Mouse (Mus musculus) heart, embryonic 15.5 days (tissue): ENCODE data around the gene Rab6a. TPM values are rescaled to one million over a fixed set of nuclear protein-coding genes. Genes with fewer than 3 reads are reported as not detected.

ENCODE experiments used
- ATAC-seq: fragments of 200-750 bp; cut with Nextera tagmentation; replicated peaks from 2 replicates; pipeline ENCODE4 v1.8.0; 2017; ENCODE audit warnings: low read depth, moderate TSS enrichment; ENCODE audit not compliant: insufficient number of reproducible peaks, insufficient read depth, low FRiP score
- H3K27ac ChIP-seq: fragments of 300-500 bp; sonication (generic); 2 replicates; pipeline ENCODE4 v1.5.1; 2015; ENCODE audit warnings: mild to moderate bottlenecking, inconsistent platforms
- H3K27me3 ChIP-seq: fragments of 300-500 bp; sonication (generic); 2 replicates; pipeline ENCODE4 v1.6.1; 2015; ENCODE audit warnings: inconsistent platforms
- H3K36me3 ChIP-seq: fragments of 300-500 bp; sonication (generic); 2 replicates; pipeline ENCODE4 v1.6.1; 2015; ENCODE audit warnings: mild to moderate bottlenecking, inconsistent platforms
- H3K4me1 ChIP-seq: fragments of 300-500 bp; sonication (generic); replicated peaks from 2 replicates; pipeline ENCODE4 v1.6.1; 2015; ENCODE audit warnings: inconsistent platforms
- H3K4me2 ChIP-seq: fragments of 300-500 bp; sonication (generic); 2 replicates; pipeline ENCODE4 v1.6.1; 2015; ENCODE audit warnings: inconsistent platforms, mild to moderate bottlenecking, moderate library complexity
- H3K4me3 ChIP-seq: fragments of 300-500 bp; sonication (generic); 2 replicates; pipeline ENCODE4 v1.5.1; 2015; ENCODE audit warnings: mild to moderate bottlenecking, inconsistent platforms
- H3K9ac ChIP-seq: fragments of 300-500 bp; sonication (generic); 2 replicates; pipeline ENCODE4 v1.6.1; 2015; ENCODE audit warnings: mild to moderate bottlenecking, inconsistent platforms
- H3K9me3 ChIP-seq: fragments of 300-500 bp; sonication (generic); replicated peaks from 2 replicates; pipeline ENCODE4 v1.6.1; 2016; ENCODE audit warnings: inconsistent platforms
- WGBS: fragments of 180-500 bp; shearing (Covaris S2); methylation state at CpG from one replicate; pipeline ENCODE4 v1.1.7; 2015; ENCODE audit warnings: mixed read lengths; 5-methylcytosine and 5-hydroxymethylcytosine counted together
- polyA plus RNA-seq: library from polyadenylated mRNA; unstranded; fragments of >200 nt; fragmentation: Nextera tagmentation; extraction: Ambion mirVana; gene quantifications from 2 replicates; pipeline ENCODE4 v1.2.1, GENCODE M21; 2015

The Rab6a gene
- polyA plus RNA-seq, 1 experiment from 2014 or later = 85.5 TPM

DNA sequence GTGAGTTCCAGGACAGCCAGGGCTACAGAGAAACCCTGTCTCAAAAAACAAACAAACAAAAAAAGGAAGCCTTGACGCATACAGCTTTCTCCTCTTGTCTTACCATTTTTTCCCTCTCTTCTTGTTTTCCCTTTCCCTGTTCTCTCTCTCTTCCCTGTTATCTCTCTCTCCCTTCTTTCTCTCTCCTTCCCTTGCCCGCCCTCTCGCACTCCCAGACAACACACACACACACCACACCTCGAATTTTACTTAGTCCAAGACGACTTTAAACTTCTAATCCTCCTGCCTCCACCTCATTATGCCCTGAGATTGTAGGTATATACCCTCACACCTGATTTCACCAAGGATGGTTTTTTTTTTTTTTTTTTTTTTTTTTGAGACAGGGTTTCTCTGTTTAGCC, 76.9 kb downstream of the Rab6a start:
- ATAC-seq = no peak
- H3K4me2 ChIP-seq = no peak overlapping the region
- no peaks in the 10 kb centered on the region for H3K4me1 ChIP-seq
- H3K9me3 ChIP-seq = no peaks in the 10 kb centered on the region
- 63% methylated on average over 5 of the region's 5 CpGs for WGBS
- H3K36me3 ChIP-seq = no peaks in the 10 kb centered on the region
- no peak overlapping the region for H3K9ac ChIP-seq
- H3K4me3 ChIP-seq = no peak overlapping the region
- H3K27me3 ChIP-seq = no peaks in the 10 kb centered on the region
- H3K27ac ChIP-seq = no peak overlapping the region

DNA sequence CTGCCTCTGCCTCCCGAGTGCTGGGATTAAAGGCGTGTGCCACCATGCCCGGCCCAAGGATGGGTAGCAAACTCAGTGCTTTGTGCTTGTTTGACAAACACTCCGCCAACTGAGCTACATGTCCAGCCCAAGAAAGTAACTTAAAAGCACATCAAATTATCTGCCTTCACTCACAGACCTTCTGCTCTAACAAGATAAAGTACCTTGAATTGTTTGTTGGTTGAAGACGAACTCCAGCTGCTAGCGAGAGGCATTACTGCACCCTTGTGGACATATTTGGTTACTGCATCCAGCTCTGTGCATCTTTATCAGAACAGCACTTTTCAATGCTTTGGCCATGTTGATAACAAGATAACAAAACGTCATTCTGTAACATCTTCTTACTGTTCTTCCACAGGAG, 77.3 kb downstream of the Rab6a start:
- Histone ChIP-seq H3K4me3 (no peak overlapping the region), H3K27me3 (no peaks in the 10 kb centered on the region), H3K4me2 (no peak overlapping the region), H3K9ac (no peak overlapping the region), H3K27ac (no peak overlapping the region), H3K36me3 (no peaks in the 10 kb centered on the region), H3K4me1 (no peaks in the 10 kb centered on the region), H3K9me3 (no peaks in the 10 kb centered on the region)
- WGBS = 47% methylated on average over 7 of the region's 7 CpGs
- ATAC-seq = no peak

DNA sequence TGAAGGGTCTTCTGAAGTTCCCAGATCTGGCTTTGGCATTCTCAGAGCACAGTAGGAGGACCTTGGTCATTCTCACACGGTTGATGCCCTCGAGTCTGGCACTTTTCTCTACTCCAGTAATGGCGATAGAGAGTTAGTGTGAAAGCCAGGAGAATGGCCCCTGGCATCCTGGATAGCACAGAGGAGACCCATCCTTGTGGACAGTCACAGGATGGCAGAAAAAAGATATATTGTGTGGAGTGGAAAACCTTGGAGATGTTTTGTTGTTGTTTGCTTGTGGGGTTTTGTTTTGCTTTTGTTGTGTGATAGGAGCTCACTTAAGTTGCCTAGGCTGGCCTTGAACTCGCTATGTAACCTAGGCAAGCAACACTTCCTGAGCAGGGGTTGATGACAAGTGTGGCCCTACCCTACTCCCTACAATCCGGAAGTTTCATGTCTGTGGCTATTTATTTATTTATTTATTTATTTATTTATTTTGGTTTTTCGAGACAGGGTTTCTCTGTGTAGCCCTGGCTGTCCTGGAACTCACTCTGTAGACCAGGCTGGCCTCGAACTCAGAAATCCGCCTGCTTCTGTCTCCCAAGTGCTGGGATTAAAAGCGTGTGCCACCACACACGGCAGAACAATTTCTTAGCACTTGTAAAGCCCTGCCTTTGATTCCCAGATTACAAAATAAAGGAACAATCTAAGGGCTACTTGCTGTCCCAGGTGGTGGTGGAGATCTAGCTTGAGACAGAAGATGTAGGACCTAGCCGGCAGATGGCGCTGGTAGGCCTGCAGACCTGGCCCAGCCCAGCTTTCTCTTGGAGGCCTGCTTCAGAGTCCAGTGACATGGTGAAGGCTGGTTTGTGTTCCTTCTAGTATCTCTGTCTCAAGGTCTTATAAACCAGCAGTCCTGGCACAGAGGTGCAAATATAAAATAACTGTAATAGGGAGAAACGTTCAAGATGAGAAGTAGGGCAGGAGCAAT, 78.1 kb downstream of the Rab6a start:
- no peak overlapping the region for H3K9ac ChIP-seq
- H3K4me2 ChIP-seq = no peak overlapping the region
- no peaks in the 10 kb centered on the region for H3K4me1 ChIP-seq
- H3K36me3 ChIP-seq = no peaks in the 10 kb centered on the region
- H3K4me3 ChIP-seq = no peak overlapping the region
- H3K9me3 ChIP-seq = no peaks in the 10 kb centered on the region
- 38% methylated on average over 13 of the region's 13 CpGs for WGBS
- H3K27me3 ChIP-seq = no peaks in the 10 kb centered on the region
- no peak for ATAC-seq
- no peak overlapping the region for H3K27ac ChIP-seq

DNA sequence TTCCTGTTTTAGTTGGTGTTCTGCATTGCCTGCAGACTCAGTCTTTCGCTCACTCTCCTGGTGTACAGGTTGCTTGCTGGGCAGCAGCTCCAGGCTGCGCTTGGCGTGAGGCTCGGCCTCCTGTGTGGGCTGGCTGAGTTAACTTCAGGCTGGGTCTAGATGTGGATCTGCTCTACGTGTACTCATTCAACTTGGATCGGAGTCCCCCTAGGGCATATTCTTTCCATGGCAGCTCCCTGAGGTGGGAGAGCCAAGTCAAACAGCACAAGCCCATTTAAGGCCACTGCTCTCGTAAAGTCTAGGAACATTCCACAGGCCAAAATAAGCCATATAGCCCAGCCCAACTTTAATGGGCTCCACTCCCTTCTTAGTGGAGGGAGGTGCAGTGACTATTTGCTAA, 81.3 kb downstream of the Rab6a start:
- ATAC-seq = no peak
- H3K9ac ChIP-seq = no peak overlapping the region
- H3K9me3 ChIP-seq = no peaks in the 10 kb centered on the region
- no peak overlapping the region for H3K27ac ChIP-seq
- H3K4me2 ChIP-seq = no peak overlapping the region
- 82% methylated on average over 7 of the region's 7 CpGs for WGBS
- H3K4me3 ChIP-seq = no peak overlapping the region
- H3K27me3 ChIP-seq = no peaks in the 10 kb centered on the region
- no peaks in the 10 kb centered on the region for H3K36me3 ChIP-seq
- no peaks in the 10 kb centered on the region for H3K4me1 ChIP-seq

Other genes with a start within 250 kb of the Rab6a start
- gene C2cd3, start 235.2 kb upstream of the Rab6a start, polyA plus RNA-seq = 11.8 and 14.6 TPM in 2 replicates
- gene Ppme1, start 235.1 kb upstream of the Rab6a start, polyA plus RNA-seq = 52.8 and 61.1 TPM in 2 replicates
- 0.11 and 0.29 TPM in 2 replicates for gene Ucp3, start 134.4 kb upstream of the Rab6a start, polyA plus RNA-seq
- 109 and 179 TPM in 2 replicates for gene Ucp2, start 114.1 kb upstream of the Rab6a start, polyA plus RNA-seq
- gene Dnajb13, start 92.5 kb upstream of the Rab6a start, polyA plus RNA-seq = 0.18 and 0.70 TPM in 2 replicates
- gene Coa4, start 70.3 kb upstream of the Rab6a start, polyA plus RNA-seq = 20.3 and 21.1 TPM in 2 replicates
- gene Mrpl48, start 891 bp downstream of the Rab6a start, polyA plus RNA-seq = 72.2 and 89.3 TPM in 2 replicates
- 1.7 and 4.7 TPM in 2 replicates for gene Plekhb1, start 55.0 kb downstream of the Rab6a start, polyA plus RNA-seq
- 27.3 and 28.3 TPM in 2 replicates for gene Fam168a, start 99.2 kb downstream of the Rab6a start, polyA plus RNA-seq